Mouse (Mus musculus) kidney, adult 18-20 months (tissue): Measurements from ENCODE around the gene Unc79.

Experiments
- DNase-seq: peaks from one replicate; pipeline ENCODE4 v3.0.0; 2021

Unc79 gene

DNA sequence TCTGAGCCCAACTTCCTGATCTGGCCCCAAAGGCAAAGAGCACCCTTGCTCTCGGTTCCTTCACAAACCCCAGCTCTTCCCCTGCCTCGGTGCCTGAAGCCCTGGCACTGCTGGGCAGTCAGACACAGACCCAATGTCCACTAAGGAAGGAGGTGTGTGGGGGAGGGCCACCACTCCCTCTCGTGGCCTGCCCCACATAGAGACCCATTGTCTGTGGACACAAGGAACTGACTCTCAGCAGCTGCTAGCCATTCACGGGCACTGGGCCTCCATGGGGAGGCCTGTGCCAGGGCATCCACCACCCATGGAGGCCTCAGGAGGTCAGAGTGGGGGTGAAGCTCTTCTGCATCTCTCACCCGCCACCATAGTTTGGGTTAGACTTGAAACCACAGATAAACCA is 262.4 kb downstream of the Unc79 start:
- DNase-seq = no peak

DNA sequence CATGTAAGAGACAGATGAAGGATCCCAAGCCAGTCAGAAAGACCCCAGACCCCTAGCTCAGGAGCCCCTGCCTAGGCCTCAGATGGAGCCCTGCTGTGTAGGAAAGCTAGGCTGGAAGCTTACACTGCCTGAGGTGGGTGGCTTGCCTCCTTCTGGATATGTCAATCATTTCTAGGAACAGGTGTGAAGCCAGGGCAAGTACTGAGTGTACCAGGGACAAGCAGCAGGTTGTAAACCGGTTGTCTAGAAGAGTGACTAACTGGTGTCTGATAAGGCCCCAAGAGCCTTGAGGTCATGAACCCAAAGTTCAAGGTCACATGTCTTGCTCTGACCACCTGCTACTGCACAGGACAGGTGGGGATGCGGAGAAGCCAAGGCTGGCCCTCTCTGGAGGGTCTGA is 264.9 kb downstream of the Unc79 start:
- no peak for DNase-seq

DNA sequence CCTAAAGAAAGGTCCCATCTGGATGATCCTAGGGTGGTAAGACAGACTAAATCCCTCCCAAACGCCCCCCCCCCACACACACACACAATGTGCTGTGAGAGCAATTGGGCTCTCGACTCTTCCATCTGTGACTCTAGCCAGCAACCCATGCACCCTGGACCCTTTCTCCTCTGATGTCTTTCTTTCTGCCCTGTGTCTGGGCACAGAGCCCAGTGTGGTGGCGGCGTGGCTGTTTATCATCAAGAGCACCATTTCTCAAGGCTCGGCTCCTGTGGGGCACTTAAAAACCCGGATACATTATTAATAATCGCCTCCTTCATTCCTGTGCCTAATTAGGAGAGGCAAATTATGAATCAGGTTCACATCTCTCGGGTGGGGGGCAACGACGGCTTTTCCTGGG is 265.6 kb downstream of the Unc79 start:
- DNase-seq = peak; percentile 25

DNA sequence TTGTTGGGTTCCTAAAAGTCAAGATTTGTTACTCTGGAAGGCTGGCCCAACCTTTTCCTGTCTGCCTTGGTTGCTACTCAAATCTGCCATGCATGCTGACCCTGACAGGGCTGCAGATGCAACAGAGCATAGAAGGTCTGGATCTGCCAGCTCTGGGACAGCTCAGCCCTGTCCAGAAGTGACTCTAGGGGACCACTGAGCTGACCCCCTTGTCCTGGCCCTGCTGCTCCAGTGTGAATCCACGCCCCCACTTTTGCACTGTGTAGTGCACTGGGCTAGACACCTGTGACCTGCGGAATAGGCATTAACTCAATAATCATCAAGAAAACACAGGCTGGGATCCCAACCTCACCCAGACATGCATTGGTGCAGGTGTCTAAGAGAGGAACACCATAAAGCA is 266.1 kb downstream of the Unc79 start:
- DNase-seq = no peak

DNA sequence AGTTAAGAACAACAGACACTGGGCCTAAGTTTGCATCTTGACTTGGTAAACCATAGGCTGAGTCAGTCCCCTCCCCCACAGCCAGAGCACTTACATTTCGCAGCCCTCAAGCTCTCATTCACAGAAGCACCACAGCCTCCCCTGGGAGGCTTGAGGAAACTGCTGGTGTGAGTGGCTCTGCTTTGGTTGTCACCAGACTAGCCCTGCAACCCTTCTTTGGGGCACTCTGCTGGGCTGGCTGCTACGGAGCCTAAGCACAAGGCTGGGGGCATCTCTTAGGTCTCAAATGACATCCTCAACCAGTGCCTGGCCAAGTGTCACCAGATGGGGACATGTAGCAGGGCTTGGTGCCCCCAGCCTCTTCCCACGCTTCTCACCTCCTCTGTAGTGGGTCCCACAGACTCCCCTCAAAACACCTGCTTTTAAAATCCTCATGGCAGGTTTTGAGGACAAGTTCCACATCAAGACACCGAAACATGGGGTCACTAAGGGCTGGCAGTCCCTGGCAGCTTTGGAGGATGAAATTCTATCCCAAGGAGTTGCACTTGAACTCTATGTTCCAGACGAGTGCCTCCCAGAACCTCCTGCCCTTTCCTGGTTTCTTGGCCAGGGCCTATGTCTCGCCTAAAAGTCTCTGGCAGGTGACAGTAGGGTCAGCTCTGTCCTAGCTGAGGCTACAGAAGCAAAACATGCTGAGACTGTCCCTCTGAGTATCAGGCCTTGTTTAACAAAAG is 267.4 kb downstream of the Unc79 start:
- DNase-seq = peak; percentile 19

DNA sequence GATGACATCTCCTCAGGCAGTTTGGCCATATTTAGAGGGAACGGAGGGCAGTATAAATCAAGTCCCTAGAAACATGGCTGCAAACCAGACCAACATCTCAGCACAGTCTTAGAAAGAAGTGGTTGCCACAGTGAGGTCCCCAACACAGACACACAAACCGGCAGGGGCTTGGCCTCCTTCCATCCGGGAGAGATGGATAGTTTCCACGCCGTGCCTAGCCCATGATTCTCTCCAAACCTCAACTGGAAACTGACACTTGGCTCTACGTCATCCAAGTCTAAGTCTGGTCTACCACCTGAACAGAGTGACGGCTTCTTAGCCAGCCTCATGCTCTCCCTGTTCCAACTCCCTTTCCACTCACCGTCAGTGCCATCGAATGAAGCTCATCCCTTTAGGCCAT is 275.0 kb downstream of the Unc79 start:
- DNase-seq = no peak

DNA sequence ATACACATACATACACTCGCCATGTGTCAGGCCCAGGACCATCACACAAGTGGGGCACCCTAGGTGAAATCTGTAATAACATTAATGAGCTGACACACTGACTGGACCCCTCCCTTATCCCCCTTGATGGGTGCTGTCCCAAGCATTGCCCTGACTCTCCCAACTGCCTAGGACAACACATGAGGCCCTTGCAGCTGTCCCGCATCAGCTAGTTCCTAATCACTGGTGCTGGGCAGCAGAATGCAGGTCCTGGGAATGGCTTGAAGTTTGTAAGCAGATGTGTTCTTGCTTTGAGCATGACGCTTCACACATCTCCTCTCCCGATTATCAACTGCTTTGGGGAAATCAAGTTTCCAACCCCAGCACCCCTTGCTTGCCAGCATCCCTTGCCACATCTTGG is 277.5 kb downstream of the Unc79 start:
- no peak for DNase-seq

DNA sequence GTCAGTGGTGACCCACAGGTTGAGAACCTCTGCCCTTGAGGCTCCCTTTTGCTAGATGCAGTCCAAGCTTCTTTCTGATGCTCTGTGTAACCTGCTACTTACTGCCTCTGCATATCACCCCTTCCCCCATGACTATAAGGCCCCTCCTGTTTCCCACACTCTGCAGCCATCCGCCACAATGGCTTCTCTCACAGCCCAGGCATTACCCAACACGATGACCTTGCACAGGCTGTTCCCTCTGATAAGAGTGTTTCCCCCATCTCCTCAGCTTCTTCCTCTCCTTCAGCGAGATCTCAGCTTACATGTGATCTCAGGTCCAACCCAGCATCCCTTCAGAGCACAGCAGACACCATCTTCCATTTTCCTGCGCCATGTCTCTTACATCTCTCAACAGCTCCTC is 280.4 kb downstream of the Unc79 start:
- no peak for DNase-seq
